Mouse (Mus musculus) kidney, postnatal 0 days (tissue): ENCODE results near the gene Rprd1b. TPM values are rescaled to one million over a fixed set of nuclear protein-coding genes. Genes with fewer than 3 reads are reported as not detected.

Experiments used
- ATAC-seq: fragments of 200-750 bp; cut with Nextera tagmentation; replicated peaks from 2 replicates; pipeline ENCODE4 v1.8.0; 2017; ENCODE audit warnings: low read depth, moderate number of reproducible peaks, moderate TSS enrichment, moderate library complexity; ENCODE audit not compliant: low FRiP score
- DNase-seq: peaks from one replicate; pipeline ENCODE4 v3.0.0-alpha.2; 2016; ENCODE audit warnings: low spot score
- H3K27ac ChIP-seq: fragments of 300-500 bp; sonication (generic); 2 replicates; pipeline ENCODE4 v1.5.1; 2014; ENCODE audit warnings: mild to moderate bottlenecking
- H3K27me3 ChIP-seq: fragments of 300-500 bp; sonication (generic); 2 replicates; pipeline ENCODE4 v1.6.1; 2014; ENCODE audit warnings: low read length, mixed read lengths; ENCODE audit not compliant: insufficient read depth
- H3K36me3 ChIP-seq: fragments of 300-500 bp; sonication (generic); 2 replicates; pipeline ENCODE4 v1.6.1; 2014; ENCODE audit warnings: low read length, mixed read lengths; ENCODE audit not compliant: insufficient read depth
- H3K4me1 ChIP-seq: fragments of 300-500 bp; sonication (generic); replicated peaks from 2 replicates; pipeline ENCODE4 v1.6.1; 2014; ENCODE audit warnings: antibody characterized with exemption, low read length, mixed read lengths; ENCODE audit not compliant: insufficient read depth
- H3K4me2 ChIP-seq: fragments of 300-500 bp; sonication (generic); 2 replicates; pipeline ENCODE4 v1.6.1; 2014; ENCODE audit warnings: mild to moderate bottlenecking, low read length, moderate library complexity, mixed read lengths
- H3K4me3 ChIP-seq: fragments of 300-500 bp; sonication (generic); replicated peaks from 2 replicates; pipeline ENCODE4 v1.5.1; 2014; ENCODE audit warnings: low read depth, low read length
- H3K9ac ChIP-seq: fragments of 300-500 bp; sonication (generic); 2 replicates; pipeline ENCODE4 v1.6.1; 2014; ENCODE audit warnings: low read depth, low read length
- H3K9me3 ChIP-seq: fragments of 300-500 bp; sonication (generic); replicated peaks from 2 replicates; pipeline ENCODE4 v1.6.1; 2016; ENCODE audit warnings: low read length, inconsistent platforms, mixed read lengths
- CTCF ChIP-seq: IDR thresholded peaks from 2 replicates; pipeline ENCODE4 v1.5.1; 2016; ENCODE audit warnings: antibody characterized with exemption, low read depth, mild to moderate bottlenecking, moderate library complexity
- WGBS: fragments of 180-500 bp; shearing (Covaris S2); extraction: QIAGEN DNeasy Blood & Tissue Kit; methylation state at CpG from one replicate; pipeline ENCODE4 v1.1.7; 2014; 5-methylcytosine and 5-hydroxymethylcytosine counted together
- polyA plus RNA-seq: library from polyadenylated mRNA; unstranded; fragments of >200 nt; fragmentation: Nextera tagmentation; extraction: Ambion mirVana; gene quantifications from 2 replicates; pipeline ENCODE4 v1.2.1, GENCODE M21; 2015

Rprd1b gene
- polyA plus RNA-seq, 1 experiment from 2014 or later, result 29.6 TPM

GRCm38 (mm10) chr2:158036953-158037352 is 8.7 kb downstream of the Rprd1b start:
- no peaks in the 10 kb centered on the region for H3K27me3 ChIP-seq
- H3K4me1 ChIP-seq, result no peaks in the 10 kb centered on the region
- DNase-seq (no peak), ATAC-seq (no peak)
- H3K9me3 ChIP-seq, result no peaks in the 10 kb centered on the region
- 56% methylated on average over 7 of the region's 7 CpGs for WGBS
- no peak overlapping the region for H3K4me3 ChIP-seq
- TF ChIP-seq CTCF, result no peak
- no peak overlapping the region for H3K9ac ChIP-seq
- 0 out of 2 replicates have a peak, but pooled peaks cover 7% of the 10 kb centered on the region for H3K36me3 ChIP-seq
- H3K27ac ChIP-seq, result no peak overlapping the region
- no peak overlapping the region for H3K4me2 ChIP-seq

- ATAC-seq, result no peak
- Histone ChIP-seq H3K27me3 (no peaks in the 10 kb centered on the region), H3K9me3 (no peaks in the 10 kb centered on the region), H3K27ac (no peak overlapping the region), H3K4me2 (no peak overlapping the region), H3K4me3 (no peak overlapping the region), H3K9ac (no peak overlapping the region), H3K36me3 (0 out of 2 replicates have a peak, but pooled peaks cover 11% of the 10 kb centered on the region), H3K4me1 (no peaks in the 10 kb centered on the region)
- 91% methylated on average over 1 of the region's 1 CpGs for WGBS
- DNase-seq, result no peak
- no peak for TF ChIP-seq CTCF
Measured at GRCm38 (mm10) chr2:158037571-158037970, 9.3 kb downstream of the Rprd1b start.

GRCm38 (mm10) chr2:158039662-158040061 is 11.4 kb downstream of the Rprd1b start:
- no peak overlapping the region for H3K27ac ChIP-seq
- peaks cover 23% of the 10 kb centered on the region for H3K36me3 ChIP-seq
- H3K4me2 ChIP-seq, result no peak overlapping the region
- DNase-seq, result no peak
- H3K27me3 ChIP-seq, result no peaks in the 10 kb centered on the region
- no peak for ATAC-seq
- no peak for TF ChIP-seq CTCF
- no peak overlapping the region for H3K4me3 ChIP-seq
- H3K9ac ChIP-seq, result no peak overlapping the region
- H3K9me3 ChIP-seq, result no peaks in the 10 kb centered on the region
- 37% methylated on average over 1 of the region's 1 CpGs for WGBS
- no peaks in the 10 kb centered on the region for H3K4me1 ChIP-seq

GRCm38 (mm10) chr2:158040396-158040795 is 12.1 kb downstream of the Rprd1b start:
- Histone ChIP-seq H3K36me3 (peaks cover 30% of the 10 kb centered on the region), H3K4me3 (no peak overlapping the region), H3K4me1 (no peaks in the 10 kb centered on the region), H3K9me3 (no peaks in the 10 kb centered on the region), H3K27ac (no peak overlapping the region), H3K4me2 (no peak overlapping the region), H3K9ac (no peak overlapping the region), H3K27me3 (no peaks in the 10 kb centered on the region)
- DNase-seq, result no peak
- ATAC-seq, result no peak
- no peak for TF ChIP-seq CTCF
- WGBS, result 67% methylated on average over 2 of the region's 2 CpGs

- no peaks in the 10 kb centered on the region for H3K27me3 ChIP-seq
- 79% methylated on average over 8 of the region's 8 CpGs for WGBS
- TF ChIP-seq CTCF, result no peak
- H3K27ac ChIP-seq, result no peak overlapping the region
- no peaks in the 10 kb centered on the region for H3K9me3 ChIP-seq
- no peak overlapping the region for H3K4me3 ChIP-seq
- no peaks in the 10 kb centered on the region for H3K4me1 ChIP-seq
- ATAC-seq, result no peak
- H3K4me2 ChIP-seq, result no peak overlapping the region
- no peak for DNase-seq
- peaks cover 28% of the 10 kb centered on the region for H3K36me3 ChIP-seq
- no peak overlapping the region for H3K9ac ChIP-seq
Measured at GRCm38 (mm10) chr2:158043504-158043903, 15.2 kb downstream of the Rprd1b start.

GRCm38 (mm10) chr2:158046186-158046585 is 17.9 kb downstream of the Rprd1b start:
- ATAC-seq, result no peak
- no peak for DNase-seq
- Histone ChIP-seq H3K27ac (no peak overlapping the region), H3K9me3 (no peaks in the 10 kb centered on the region), H3K4me3 (no peak overlapping the region), H3K4me2 (no peak overlapping the region), H3K4me1 (no peaks in the 10 kb centered on the region), H3K9ac (no peak overlapping the region), H3K36me3 (peaks cover 39% of the 10 kb centered on the region), H3K27me3 (no peaks in the 10 kb centered on the region)
- WGBS, result 65% methylated on average over 4 of the region's 4 CpGs
- no peak for TF ChIP-seq CTCF

GRCm38 (mm10) chr2:158047903-158048302 is 19.6 kb downstream of the Rprd1b start:
- WGBS, result 71% methylated on average over 3 of the region's 3 CpGs
- Histone ChIP-seq H3K4me1 (no peaks in the 10 kb centered on the region), H3K27ac (no peak overlapping the region), H3K9me3 (no peaks in the 10 kb centered on the region), H3K27me3 (no peaks in the 10 kb centered on the region), H3K4me3 (no peak overlapping the region), H3K4me2 (no peak overlapping the region), H3K9ac (no peak overlapping the region), H3K36me3 (peaks cover 40% of the 10 kb centered on the region)
- DNase-seq, result peak; percentile 71
- peak; percentile 75 for TF ChIP-seq CTCF
- ATAC-seq, result no peak
